Comparison of ENCODE assay signal across 19 mouse cellular contexts in genomic region chr5:25869880-25870279, GRCm38 (mm10).
DNase-seq lines count a peak whose midpoint lies in the region; ATAC-seq and TF ChIP-seq lines count a peak whose summit lies in the region.
"Had no signal": no experiment of that assay in that cellular context is flagged by ENCODE, and none has a peak within 500 bp of the region (broad histone marks: within the 10 kb centered on the region; RNA-seq: fewer than 3 reads in every experiment).

No protein-coding gene starts in this region.

- H3K27ac ChIP-seq in hindbrain, embryonic 12.5 days: 0 out of 2 replicates have a peak overlapping the region, but pooled peaks have one; percentile 30
- H3K27ac ChIP-seq in hindbrain, embryonic 11.5 days (ENCODE audit: low read depth, low read length): no peak overlapping the region
- H3K27ac ChIP-seq in forebrain, embryonic 16.5 days (ENCODE audit: low read length): no peak overlapping the region
- peak overlapping the region; percentile 61; the same call in 1 of the 2 replicates for H3K27ac ChIP-seq in limb, embryonic 13.5 days
- no peak overlapping the region for H3K27ac ChIP-seq in liver, embryonic 12.5 days
- H3K27ac ChIP-seq: intestine, embryonic 15.5 days; kidney, embryonic 15.5 days; left cerebral cortex, adult 2 months; neural tube, embryonic 12.5 days had no signal

- no peaks in the 10 kb centered on the region for H3K27me3 ChIP-seq in hindbrain, embryonic 12.5 days
- no peaks in the 10 kb centered on the region for H3K27me3 ChIP-seq in hindbrain, embryonic 11.5 days (ENCODE audit: control insufficient read depth, insufficient read depth, low read length)
- no peaks in the 10 kb centered on the region for H3K27me3 ChIP-seq in forebrain, embryonic 16.5 days (replicated peaks; ENCODE audit: control insufficient read depth, insufficient read depth, low read length)
- H3K27me3 ChIP-seq in limb, embryonic 13.5 days: no peaks in the 10 kb centered on the region
- no peaks in the 10 kb centered on the region for H3K27me3 ChIP-seq in liver, embryonic 12.5 days (replicated peaks)
- H3K27me3 ChIP-seq: CH12.LX; heart, embryonic 12.5 days; intestine, embryonic 15.5 days; kidney, embryonic 15.5 days; neural tube, embryonic 12.5 days had no signal

- H3K4me2 ChIP-seq in hindbrain, embryonic 12.5 days (replicated peaks): no peak overlapping the region
- no peak overlapping the region for H3K4me2 ChIP-seq in hindbrain, embryonic 11.5 days (replicated peaks; ENCODE audit: low read depth, low read length)
- H3K4me2 ChIP-seq in forebrain, embryonic 16.5 days (ENCODE audit: low read length): no peak overlapping the region
- H3K4me2 ChIP-seq in limb, embryonic 13.5 days (replicated peaks): peak overlapping the region; percentile 23; the same call in 1 of the 2 replicates
- no peak overlapping the region for H3K4me2 ChIP-seq in liver, embryonic 12.5 days
- H3K4me2 ChIP-seq: heart, embryonic 12.5 days; intestine, embryonic 15.5 days; kidney, embryonic 15.5 days; lung, embryonic 14.5 days; neural tube, embryonic 12.5 days had no signal

- TF ChIP-seq POLR2A in brain, embryonic 14.5 days (IDR thresholded peaks at IDR 0.05; ENCODE audit: borderline replicate concordance, extremely low read depth, insufficient read depth, insufficient read length, poor library complexity, severe bottlenecking): no peak

- no peak overlapping the region for H3K9ac ChIP-seq in hindbrain, embryonic 12.5 days
- no peak overlapping the region for H3K9ac ChIP-seq in hindbrain, embryonic 11.5 days (ENCODE audit: low read depth, low read length)
- no peak overlapping the region for H3K9ac ChIP-seq in forebrain, embryonic 16.5 days (replicated peaks; ENCODE audit: low read depth, low read length)
- no peak overlapping the region for H3K9ac ChIP-seq in limb, embryonic 13.5 days
- H3K9ac ChIP-seq in liver, embryonic 12.5 days: no peak overlapping the region
- H3K9ac ChIP-seq: heart, embryonic 12.5 days; intestine, embryonic 15.5 days; kidney, embryonic 15.5 days; lung, embryonic 14.5 days; neural tube, embryonic 12.5 days had no signal

- no peaks in the 10 kb centered on the region for H3K9me3 ChIP-seq in hindbrain, embryonic 12.5 days (replicated peaks)
- H3K9me3 ChIP-seq in hindbrain, embryonic 11.5 days (ENCODE audit: control insufficient read depth, low read length): no peaks in the 10 kb centered on the region
- no peaks in the 10 kb centered on the region for H3K9me3 ChIP-seq in forebrain, embryonic 16.5 days (ENCODE audit: control insufficient read depth, low read length)
- no peaks in the 10 kb centered on the region for H3K9me3 ChIP-seq in limb, embryonic 13.5 days
- no peaks in the 10 kb centered on the region for H3K9me3 ChIP-seq in liver, embryonic 12.5 days (replicated peaks)
- H3K9me3 ChIP-seq: heart, embryonic 12.5 days; intestine, embryonic 15.5 days; kidney, embryonic 15.5 days; neural tube, embryonic 12.5 days had no signal

- no peak for DNase-seq in hindbrain, embryonic 11.5 days (ENCODE audit: low spot score)
- peak; percentile 79 for DNase-seq in brain, embryonic 14.5 days (ENCODE audit: low read depth)
- DNase-seq in left cerebral cortex, postnatal 25 days (ENCODE audit: low spot score in 2 of 2): no peak
- no peak for DNase-seq in urinary bladder, postnatal 14 days (ENCODE audit: low spot score)
- DNase-seq: cerebellum, postnatal 36 days; lung, embryonic 14.5 days; lung, postnatal 4 days; thymus, postnatal 4 days had no signal

- no peak for TF ChIP-seq CTCF in brain, embryonic 14.5 days (IDR thresholded peaks at IDR 0.05; ENCODE audit: borderline replicate concordance, extremely low read depth, insufficient read depth, insufficient read length)

- intact Hi-C loops in left cerebral cortex, postnatal 25 days (cut with DNase I): loop anchor here (5.0 to 10.0 kb wide), 2 partner anchors 1002 to 1165 kb away; no protein-coding TSS in a partner anchor

- ATAC-seq in hindbrain, embryonic 12.5 days (ENCODE audit: low FRiP score): no peak
- ATAC-seq in hindbrain, embryonic 11.5 days (ENCODE audit: low FRiP score): no peak
- ATAC-seq in forebrain, embryonic 16.5 days: peak; percentile 19; the same call in 1 of the 2 replicates
- no peak for ATAC-seq in limb, embryonic 13.5 days (ENCODE audit: low FRiP score, low read depth)
- no peak for ATAC-seq in liver, embryonic 12.5 days
- ATAC-seq: intestine, embryonic 15.5 days had no signal

- no peaks in the 10 kb centered on the region for H3K36me3 ChIP-seq in hindbrain, embryonic 12.5 days
- no peaks in the 10 kb centered on the region for H3K36me3 ChIP-seq in hindbrain, embryonic 11.5 days (ENCODE audit: control insufficient read depth, insufficient read depth, low read length)
- no peaks in the 10 kb centered on the region for H3K36me3 ChIP-seq in forebrain, embryonic 16.5 days (ENCODE audit: control insufficient read depth, insufficient read depth)
- H3K36me3 ChIP-seq in limb, embryonic 13.5 days: no peaks in the 10 kb centered on the region
- no peaks in the 10 kb centered on the region for H3K36me3 ChIP-seq in liver, embryonic 12.5 days
- H3K36me3 ChIP-seq: heart, embryonic 12.5 days; intestine, embryonic 15.5 days; kidney, embryonic 15.5 days; neural tube, embryonic 12.5 days had no signal

- H3K4me1 ChIP-seq in hindbrain, embryonic 12.5 days: no peaks in the 10 kb centered on the region
- no peaks in the 10 kb centered on the region for H3K4me1 ChIP-seq in hindbrain, embryonic 11.5 days (replicated peaks; ENCODE audit: control insufficient read depth, insufficient read depth, low read length)
- peaks cover 14% of the 10 kb centered on the region for H3K4me1 ChIP-seq in forebrain, embryonic 16.5 days (replicated peaks; ENCODE audit: control insufficient read depth, insufficient read depth, low read length)
- peaks cover 12% of the 10 kb centered on the region for H3K4me1 ChIP-seq in limb, embryonic 13.5 days
- H3K4me1 ChIP-seq in liver, embryonic 12.5 days: no peaks in the 10 kb centered on the region
- H3K4me1 ChIP-seq: intestine, embryonic 15.5 days; neural tube, embryonic 12.5 days had no signal

- H3K4me3 ChIP-seq in hindbrain, embryonic 12.5 days: no peak overlapping the region
- H3K4me3 ChIP-seq in hindbrain, embryonic 11.5 days (ENCODE audit: low read depth, low read length): no peak overlapping the region
- no peak overlapping the region for H3K4me3 ChIP-seq in forebrain, embryonic 16.5 days (replicated peaks; ENCODE audit: low read length)
- no peak overlapping the region for H3K4me3 ChIP-seq in limb, embryonic 13.5 days
- no peak overlapping the region for H3K4me3 ChIP-seq in liver, embryonic 12.5 days
- H3K4me3 ChIP-seq: erythroblast, embryonic 14.5 days; heart, embryonic 12.5 days; intestine, embryonic 15.5 days; kidney, embryonic 15.5 days; left cerebral cortex, adult 2 months; neural tube, embryonic 12.5 days had no signal

- 69% methylated on average over 8 of the region's 8 CpGs for WGBS in hindbrain, embryonic 12.5 days
- WGBS in hindbrain, embryonic 11.5 days: 89% methylated on average over 8 of the region's 8 CpGs
- 29% methylated on average over 8 of the region's 8 CpGs for WGBS in forebrain, embryonic 16.5 days
- 58% methylated on average over 8 of the region's 8 CpGs for WGBS in limb, embryonic 13.5 days
- 69% methylated on average over 8 of the region's 8 CpGs for WGBS in liver, embryonic 12.5 days (ENCODE audit: insufficient replicate concordance)

Comparison
In these comparisons a context has a peak if more than half of its experiments do, and no peak if none do; other contexts are left out.
1. H3K27ac ChIP-seq: peak in hindbrain, embryonic 12.5 days (single experiment) and limb, embryonic 13.5 days (single experiment); none in hindbrain, embryonic 11.5 days (single experiment), forebrain, embryonic 16.5 days (single experiment) and liver, embryonic 12.5 days (single experiment).